Mouse (Mus musculus) urinary bladder, postnatal 10 days (tissue): ENCODE measurements at regions not wholly inside any gene's neighbourhood (a gene's known extent, or its start where the extent isn't known, plus 50 kb on each side); places are given as distances from the start of the nearest gene placed in this dataset.

Source experiments
- DNase-seq: peaks from one replicate; pipeline ENCODE4 v3.0.0; 2022; ENCODE audit warnings: low spot score

GRCm38 (mm10) chr15:71375775-71376174 is 2458.6 kb upstream of the Gm6569 start:
- DNase-seq, result no peak
